Mouse (Mus musculus) left cerebral cortex, postnatal 10 days (tissue): ENCODE results near the gene Spem2. TPM values are rescaled to one million over a fixed set of nuclear protein-coding genes. Genes with fewer than 3 reads are reported as not detected.
A peak's percentile ranks its signal among the peaks of the same experiment; 100 is the strongest.

Experiments
- DNase-seq, 2 experiments: peaks; one replicate each; pipeline ENCODE4 v3.0.0; 2021 to 2022; ENCODE audit warnings: low spot score in 2 of 2, mixed read lengths in 1 of 2; ENCODE audit errors: extremely low spot score in 1 of 2
- intact Hi-C: fragments of 180-260 bp; cut with DNase I; formaldehyde crosslinking; loops from one replicate; pipeline ENCODE4 v1.15.1; 2025
- total RNA-seq, 2 experiments: library from RNA; stranded (reverse); gene quantifications; 2 replicates each; pipeline ENCODE4 v1.2.3; 2021

The Spem2 gene
- total RNA-seq, 2 experiments from 2014 or later, result not detected

DNA sequence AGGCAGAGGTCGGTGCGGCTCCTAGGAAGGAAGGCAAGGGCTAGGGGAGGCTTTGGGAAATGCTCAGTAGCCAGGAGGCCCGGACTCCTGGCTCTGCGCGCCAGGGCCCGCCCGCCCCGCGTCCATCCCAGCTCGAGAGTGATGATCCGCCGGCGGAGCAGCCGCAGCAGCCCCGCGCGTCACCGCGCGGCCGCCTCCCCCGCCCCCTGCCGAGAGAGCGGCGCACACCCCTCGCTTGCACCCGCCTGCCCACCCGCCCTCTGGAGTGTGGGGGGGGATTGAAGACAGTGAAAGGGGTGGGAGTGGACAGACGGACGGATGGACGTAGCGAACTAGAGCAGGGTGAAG, 19.3 kb upstream of the Spem2 start, which contains the start of gene Nlgn2:
TSS of gene Nlgn2 (minus strand) at position 181 of the 348 bp plus-strand sequence.
- intact Hi-C loops, result loop anchor here (5.0 kb wide), 2 partner anchors 35 to 80 kb away; partner anchors contain the start of genes Fgf11 and Polr2a
- DNase-seq, result peak in 1 of 2 experiments; percentile 91

DNA sequence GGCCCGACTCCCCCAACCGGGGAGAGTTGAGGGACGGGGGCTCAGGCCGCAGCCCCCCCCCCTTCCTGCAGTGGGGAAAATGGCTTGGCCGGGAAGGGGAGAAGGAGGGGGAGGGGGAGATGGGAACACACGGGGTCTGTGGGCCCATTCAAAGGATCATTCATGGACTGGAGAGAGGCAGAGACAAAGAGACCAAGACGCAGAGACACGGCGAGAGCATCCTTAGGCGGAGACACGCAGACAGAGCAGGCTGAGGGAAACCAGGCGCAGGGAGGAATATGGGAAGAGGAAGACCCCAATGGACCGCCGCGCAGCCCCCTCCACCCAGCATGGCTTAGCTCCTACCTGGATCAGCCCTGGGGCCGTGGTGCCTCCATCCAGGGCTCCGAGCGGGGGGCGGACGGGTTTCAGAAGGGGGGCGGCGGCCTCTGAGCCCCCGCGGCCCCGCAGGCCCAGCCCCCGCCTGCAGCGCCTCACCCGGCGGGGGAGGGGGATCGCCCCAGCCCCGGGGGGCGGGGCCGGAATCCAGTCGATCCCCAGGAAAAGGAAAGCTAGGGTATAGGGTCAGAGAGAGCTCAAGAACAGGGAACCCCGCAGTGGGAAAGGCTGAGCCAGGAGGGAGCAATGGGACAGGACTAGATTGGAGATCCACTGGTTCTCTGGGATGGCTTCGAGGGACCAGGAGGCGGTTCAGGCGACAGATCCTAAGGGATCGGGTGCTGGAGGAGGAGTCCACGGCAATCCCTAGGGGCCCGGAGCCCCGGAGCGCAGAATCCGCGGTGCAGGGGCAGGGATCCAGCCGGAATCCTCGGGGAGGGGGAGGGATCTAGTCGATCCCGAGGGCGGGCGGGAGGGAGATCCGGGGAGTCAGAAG, 18.7 kb upstream of the Spem2 start:
- intact Hi-C loops, result loop anchor here (5.0 kb wide), 2 partner anchors 35 to 80 kb away; partner anchors contain the start of genes Fgf11 and Polr2a
- peak in 1 of 2 experiments; percentile 72 for DNase-seq

DNA sequence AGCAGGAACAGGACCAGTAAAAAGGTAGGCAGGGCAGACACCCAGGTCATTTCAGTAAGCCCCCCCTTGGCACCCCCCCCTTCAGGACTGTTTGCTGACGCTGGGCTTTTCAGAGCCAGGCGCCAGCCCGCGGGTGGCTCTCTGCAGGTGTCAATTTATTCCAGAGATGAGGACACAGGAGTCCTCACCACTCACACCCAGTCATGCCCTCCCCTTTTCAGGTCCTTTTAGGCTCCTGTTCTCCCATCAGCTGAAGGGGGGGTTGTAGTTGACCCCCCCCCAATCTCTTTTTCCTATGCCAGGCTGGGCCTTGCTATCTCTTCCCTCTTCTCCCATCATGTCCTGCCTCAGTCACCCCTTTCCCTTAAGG, 17.7 kb upstream of the Spem2 start:
- intact Hi-C loops, result loop anchor here (5.0 kb wide), 2 partner anchors 34 to 79 kb away; partner anchors contain the start of genes Fgf11 and Polr2a
- DNase-seq, result no peak

DNA sequence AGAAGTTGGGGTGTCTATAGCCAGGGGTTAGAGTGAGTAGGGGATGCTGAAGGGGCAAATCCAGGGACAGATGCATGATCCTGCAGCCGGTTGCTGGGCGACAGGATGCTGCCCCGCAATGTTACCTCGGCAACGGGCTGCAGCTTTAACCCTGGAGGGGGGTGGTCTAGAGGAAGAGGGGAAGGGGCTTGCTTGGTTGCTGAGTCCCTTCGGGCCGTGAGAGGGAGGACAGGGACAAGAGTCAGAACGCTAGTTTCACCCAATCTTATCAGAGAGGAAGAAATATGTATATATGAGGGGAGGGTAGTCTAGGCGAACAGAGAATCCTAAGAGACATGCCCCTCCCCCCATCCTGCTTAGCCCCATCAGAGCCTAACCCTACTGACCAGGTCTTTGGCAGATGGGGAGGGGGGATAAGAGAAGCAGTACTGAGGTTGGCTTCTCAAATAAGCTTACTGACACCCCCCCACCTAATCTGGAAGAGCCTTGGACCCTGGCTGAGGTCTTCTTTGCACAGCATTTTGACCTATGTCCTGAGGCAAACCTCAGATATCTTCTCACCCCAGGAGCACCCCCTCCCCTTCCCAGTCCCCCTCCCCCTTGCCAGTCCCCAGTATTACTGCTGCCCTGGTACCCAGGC, 17.2 kb upstream of the Spem2 start:
- no peak for DNase-seq
- intact Hi-C loops, result loop anchor here (5.0 kb wide), 2 partner anchors 33 to 78 kb away; partner anchors contain the start of genes Fgf11 and Polr2a

DNA sequence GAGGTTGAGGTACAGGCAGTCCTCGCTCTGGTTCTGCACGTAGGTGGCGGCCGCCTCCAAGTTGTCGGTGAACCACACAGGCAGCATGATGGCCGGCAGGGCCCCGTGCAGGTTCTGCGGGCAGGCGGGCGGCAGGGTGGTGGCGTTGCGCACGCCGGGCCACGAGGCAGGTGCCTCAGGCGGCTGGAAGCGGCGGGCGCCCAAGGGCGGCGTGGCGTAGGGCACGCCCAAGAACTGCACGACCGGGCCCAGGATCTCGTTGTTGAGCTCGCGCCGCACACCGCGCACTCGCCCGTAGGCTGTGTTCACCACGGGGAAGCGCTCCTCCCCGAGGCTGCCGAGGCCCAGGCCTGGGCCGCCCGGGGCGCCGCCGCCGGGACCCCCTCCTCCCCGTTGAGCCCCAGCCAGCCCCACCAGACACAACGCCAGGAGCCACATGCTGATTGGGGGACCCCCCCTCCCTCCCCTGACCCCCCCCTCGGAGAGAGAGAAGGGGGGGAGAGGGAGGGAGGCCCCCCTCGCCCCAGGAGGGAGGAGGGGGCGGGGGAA, 15.8 kb upstream of the Spem2 start:
- DNase-seq, result no peak

DNA sequence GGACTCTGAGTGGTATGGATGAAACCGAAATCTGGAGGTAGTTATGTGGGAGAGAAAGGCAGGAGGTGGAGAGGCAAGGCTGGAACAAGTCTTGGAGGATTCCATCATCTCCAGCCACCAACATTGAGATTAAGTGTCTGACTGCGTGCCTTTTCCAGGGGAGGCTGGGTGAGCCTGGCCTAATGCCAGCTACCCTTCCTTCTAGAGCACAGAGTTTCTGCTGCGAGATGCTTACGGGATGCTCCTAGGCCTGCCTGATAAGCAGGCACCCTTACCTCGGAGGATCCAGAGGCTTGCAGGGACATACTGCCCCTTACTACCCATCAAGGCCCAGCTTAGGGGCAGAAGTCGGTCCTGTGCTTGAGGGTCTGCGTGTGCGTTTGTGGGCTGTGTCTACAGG, 15.3 kb upstream of the Spem2 start:
- intact Hi-C loops, result no loop called here

More for the DNA sequence above, 15.8 kb upstream of the Spem2 start:
- intact Hi-C loops, result no loop called here

DNA sequence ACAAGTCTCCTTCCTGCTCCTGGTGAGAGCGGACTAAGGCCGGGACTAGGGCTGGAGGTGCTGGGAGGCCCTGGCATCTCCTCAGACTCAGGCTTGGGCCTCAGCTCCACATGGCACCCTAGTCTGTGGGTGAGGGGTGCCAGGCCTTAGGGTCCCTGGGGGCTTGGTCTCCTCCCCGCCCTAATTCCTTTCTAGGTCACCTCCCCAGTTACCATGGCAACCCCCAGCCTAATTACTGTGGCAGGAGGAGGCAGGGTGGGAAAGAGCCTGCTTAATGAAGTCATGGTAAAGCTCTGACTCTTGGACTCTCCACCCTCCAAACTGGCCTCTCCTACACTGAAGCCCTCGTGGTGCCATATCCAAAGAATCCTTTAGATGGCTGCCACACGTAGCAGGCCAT, 10.6 kb upstream of the Spem2 start:
- intact Hi-C loops, result no loop called here

More for the DNA sequence above, 15.3 kb upstream of the Spem2 start:
- no peak for DNase-seq

DNA sequence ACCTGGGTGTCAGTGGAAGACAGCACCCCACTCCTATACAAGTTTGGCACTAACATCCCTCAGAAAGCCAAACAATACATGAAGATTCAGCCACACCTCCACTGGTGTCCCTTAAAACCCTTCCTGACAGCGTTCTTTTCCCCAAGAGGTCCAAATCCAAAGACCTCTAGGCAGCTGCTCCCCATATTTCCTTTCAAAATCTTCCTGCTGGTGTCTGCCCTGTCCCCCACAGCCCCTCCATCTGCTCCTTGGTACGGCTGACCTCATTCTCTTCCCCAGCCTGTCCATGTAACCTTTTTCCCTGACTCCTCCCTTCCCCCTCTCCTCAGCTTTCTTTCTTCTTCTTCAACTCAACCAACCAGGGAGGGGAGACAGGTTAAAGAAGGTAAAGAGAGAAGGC, 5.2 kb upstream of the Spem2 start:
- DNase-seq, result no peak
- intact Hi-C loops, result no loop called here

More for the DNA sequence above, 10.6 kb upstream of the Spem2 start:
- DNase-seq, result no peak

DNA sequence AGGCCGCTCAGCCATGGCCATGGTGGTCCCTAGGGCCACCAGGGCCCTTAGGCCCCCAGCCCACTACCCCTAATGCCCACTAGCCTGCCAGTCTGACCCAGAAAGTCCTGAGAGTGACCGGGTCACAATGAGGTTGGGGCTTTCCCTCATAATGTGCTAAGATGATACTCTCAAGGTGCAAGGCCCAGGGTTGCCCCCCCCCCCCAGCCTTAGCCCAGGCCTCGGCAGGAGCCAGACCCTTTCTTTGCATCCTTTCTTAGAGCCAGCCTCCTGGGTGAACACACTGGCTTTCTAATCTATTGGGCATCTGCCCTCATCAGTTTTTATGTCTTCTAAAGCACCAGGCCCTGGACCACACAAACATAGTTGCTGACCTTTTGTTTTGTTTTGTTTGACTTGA, 3.8 kb upstream of the Spem2 start, which contains the start of gene Spem1:
TSS of gene Spem1 (minus strand) at position 101 of the 400 bp plus-strand sequence.
- intact Hi-C loops, result no loop called here
- no peak for DNase-seq

DNA sequence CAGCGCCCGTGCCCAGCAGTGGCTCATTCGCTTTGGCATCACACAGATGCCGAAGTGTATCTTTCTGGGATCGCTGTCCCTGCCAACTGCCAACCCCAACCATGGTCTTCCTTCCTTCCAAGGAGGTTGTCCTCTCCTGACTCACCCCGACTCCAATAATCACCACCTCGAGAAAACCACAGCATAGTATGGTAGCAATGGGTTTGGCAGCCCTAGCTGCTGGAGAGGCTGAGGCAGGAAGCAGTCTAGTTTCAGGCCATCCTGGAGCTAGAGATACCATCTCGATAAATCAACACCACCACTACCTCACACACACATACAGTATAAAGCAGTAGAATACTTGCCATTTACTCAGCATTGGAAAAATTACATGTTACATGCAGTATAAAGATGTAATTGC, 606 bp upstream of the Spem2 start:
- DNase-seq, result no peak
- intact Hi-C loops, result no loop called here

DNA sequence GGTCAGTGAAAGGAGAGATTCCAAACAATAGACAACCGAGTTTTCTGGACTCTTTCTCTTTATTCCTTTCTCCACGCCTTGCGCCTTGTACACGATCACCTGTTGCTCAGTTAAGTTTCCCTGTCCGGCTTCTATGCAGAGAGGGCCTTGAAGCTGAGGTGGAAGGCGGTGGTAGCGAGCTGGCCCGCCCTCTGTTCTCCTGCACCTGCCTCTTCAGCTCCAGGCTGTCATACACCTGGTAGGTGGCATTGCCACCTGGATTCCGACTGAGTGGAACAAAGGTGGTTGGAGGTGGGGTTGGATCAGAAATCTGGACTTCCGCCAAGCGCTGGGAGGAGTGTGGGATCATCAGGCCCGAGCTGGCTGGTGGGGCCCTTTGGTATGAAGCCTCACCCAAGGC, 1.7 kb downstream of the Spem2 start:
- no peak for DNase-seq
- intact Hi-C loops, result no loop called here

DNA sequence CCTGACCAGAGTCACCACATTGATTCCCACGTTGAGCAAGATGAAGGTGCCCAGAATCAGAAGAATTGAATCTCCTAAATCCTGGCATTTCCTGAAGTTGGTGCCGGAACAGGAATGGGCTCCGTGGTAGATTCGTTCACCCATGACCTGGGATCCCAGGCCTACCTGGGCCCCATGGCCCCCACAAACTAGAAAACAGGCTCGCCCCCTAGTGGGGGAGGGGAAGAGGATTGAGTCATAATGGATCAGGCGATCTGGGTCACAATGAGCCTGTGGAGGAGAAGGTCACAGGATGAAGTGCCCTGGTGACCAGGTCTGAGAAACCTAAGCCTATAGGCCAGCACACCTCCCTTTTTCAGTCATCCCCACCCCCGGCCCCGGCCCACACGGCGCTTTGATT, 3.1 kb downstream of the Spem2 start, which contains the start of gene Gm39566:
TSS of gene Gm39566 (minus strand) at position 144 of the 400 bp plus-strand sequence.
- intact Hi-C loops, result no loop called here
- no peak for DNase-seq

DNA sequence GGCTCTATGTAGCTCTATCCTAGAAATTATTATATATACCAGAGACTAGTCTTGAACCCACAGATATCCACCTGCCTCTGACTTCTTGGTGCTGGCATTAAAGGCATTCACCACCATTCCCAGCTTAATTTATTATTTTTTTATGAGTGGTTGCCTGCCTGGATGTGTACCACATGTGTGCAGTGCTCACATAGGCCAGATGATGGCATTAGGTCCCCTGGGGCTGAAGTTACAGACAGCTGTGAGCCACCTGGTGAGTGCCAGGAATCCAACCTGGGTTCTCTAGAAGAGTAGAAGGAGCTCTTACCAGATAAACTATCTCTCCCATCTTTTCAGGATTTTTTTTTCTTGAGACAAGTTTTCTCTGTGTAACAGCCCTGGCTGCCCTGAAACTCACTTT, 8.0 kb downstream of the Spem2 start:
- DNase-seq, result no peak
- intact Hi-C loops, result no loop called here

DNA sequence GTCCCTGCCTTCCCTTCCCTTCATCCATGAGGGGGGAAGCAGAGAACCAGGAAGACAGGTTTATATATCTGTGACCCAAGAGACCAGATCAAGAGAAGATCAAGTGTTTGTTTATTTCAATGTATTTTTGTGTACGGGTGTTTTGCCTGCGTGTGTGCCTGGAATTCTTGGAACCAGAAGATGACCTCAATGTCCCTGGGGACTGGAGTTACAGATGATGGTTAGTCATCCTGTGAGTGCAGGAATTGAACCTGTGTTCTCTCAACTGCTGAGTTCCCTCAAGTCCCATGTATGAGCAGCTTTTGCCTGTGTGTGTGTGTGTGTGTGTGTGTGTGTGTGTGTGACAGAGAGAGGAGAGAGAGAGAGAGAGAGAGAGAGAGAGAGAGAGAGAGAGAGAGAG, 10.6 kb downstream of the Spem2 start:
- intact Hi-C loops, result no loop called here

DNA sequence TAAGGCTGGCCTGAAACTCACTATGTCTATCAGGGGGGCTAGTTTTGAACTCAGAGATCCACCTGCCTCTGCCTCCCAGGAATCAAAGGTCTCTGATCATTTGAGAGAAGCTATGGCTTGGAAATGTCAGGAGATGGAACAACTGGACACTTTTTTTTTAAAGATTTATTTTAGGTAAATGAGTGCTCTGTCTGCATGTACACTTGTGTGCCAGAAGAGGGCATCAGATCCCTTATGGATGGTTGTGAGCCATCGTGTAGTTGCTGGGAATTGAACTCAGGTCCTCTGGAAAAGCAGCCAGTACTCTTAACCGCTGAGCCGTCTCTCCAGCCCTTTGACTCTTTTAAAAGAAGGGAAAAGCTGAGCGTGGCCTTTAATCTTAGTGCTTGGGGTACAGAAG, 11.9 kb downstream of the Spem2 start:
- intact Hi-C loops, result no loop called here

More for the DNA sequence above, 10.6 kb downstream of the Spem2 start:
- no peak for DNase-seq

DNA sequence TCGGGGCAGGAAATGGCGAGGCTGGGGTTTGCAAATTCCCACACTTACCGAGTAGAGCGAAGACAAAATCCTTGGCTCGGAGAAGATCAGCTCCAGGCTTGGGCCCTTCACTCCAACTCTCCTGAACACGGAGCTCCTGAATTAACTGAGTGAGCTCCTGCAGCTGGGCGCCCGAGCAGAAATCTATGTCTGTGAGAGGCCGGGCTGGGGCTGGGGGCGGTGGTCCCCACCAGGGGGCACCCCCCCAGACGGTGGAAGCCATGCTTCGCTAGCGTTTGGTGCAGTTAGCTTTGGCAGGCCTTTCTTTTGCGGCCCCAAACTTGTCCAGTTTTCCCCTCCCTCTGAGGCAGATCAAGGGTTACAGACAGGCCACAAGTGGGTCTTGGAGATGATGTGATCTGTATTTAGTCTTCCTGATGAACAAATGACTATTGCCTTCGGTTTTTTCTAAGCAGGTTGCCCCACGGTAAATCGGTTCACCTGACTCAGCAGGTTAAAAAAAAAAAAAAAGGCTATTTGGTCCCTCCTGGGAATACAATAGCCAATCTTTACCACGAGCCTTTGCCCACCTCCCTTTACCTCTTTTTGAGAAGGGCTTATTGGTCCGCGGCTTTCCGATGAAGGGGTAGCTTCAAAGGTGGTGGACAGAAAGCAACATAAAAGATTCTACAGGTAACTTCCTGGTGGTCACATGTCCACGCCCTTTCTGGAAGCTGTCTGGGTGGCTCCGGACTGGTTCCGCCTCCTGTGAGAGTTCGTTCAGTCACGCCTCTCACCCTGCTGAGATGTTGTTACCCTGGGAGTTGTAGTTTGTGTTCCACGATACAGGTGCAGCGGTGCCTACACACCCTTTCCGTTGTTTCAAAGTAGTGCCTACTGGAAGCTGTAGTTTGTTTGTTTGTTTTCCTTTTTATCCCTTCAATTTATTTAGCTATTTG, 13.0 kb downstream of the Spem2 start, which contains the start of gene Tmem102:
TSS of gene Tmem102 (minus strand) at position 653 of the 938 bp plus-strand sequence.
- intact Hi-C loops, result loop anchor here (5.0 kb wide), 2 partner anchors 32 to 72 kb away; partner anchors contain the start of genes Nlgn2, Tmem256 and Tmem95
- no peak for DNase-seq

More for the DNA sequence above, 11.9 kb downstream of the Spem2 start:
- no peak for DNase-seq

DNA sequence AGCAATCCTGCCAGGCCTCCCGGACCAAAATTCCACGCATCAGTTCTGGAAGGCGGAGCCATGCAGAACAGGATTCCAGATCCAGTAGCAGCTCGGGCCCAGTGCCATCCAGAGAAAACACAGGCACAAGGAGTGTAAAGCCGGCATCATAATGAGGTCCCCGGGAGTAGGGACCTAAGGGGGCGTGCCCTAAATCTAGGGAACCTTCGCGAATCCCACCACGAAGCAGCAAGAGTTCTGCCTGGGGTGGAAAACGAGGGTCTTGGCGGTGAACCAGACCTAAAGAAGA, 13.7 kb downstream of the Spem2 start:
- no peak for DNase-seq
- intact Hi-C loops, result loop anchor here (5.0 kb wide), 2 partner anchors 33 to 73 kb away; partner anchors contain the start of genes Nlgn2, Tmem256 and Tmem95
